Mouse (Mus musculus) olfactory bulb, adult 2 months (tissue): ENCODE results near the gene Tspo2. TPM values are rescaled to one million over a fixed set of nuclear protein-coding genes. Genes with fewer than 3 reads are reported as not detected.

Experiments used
- H3K27ac ChIP-seq: fragments of 200-500 bp; 2 replicates; pipeline ENCODE4 v1.5.1; 2012; ENCODE audit warnings: low read depth, low read length; ENCODE audit not compliant: insufficient read depth
- H3K4me1 ChIP-seq: fragments of 200-500 bp; 2 replicates; pipeline ENCODE4 v1.6.1; 2012; ENCODE audit warnings: low read length; ENCODE audit not compliant: control insufficient read depth, insufficient read depth
- H3K4me3 ChIP-seq: fragments of 200-500 bp; 2 replicates; pipeline ENCODE4 v1.5.1; 2012; ENCODE audit warnings: mild to moderate bottlenecking, low read depth, low read length, moderate library complexity; ENCODE audit not compliant: insufficient read depth
- CTCF ChIP-seq: fragments of 200-500 bp; IDR thresholded peaks from 2 replicates; pipeline ENCODE4 v1.5.1; 2012; ENCODE audit warnings: low read depth, mild to moderate bottlenecking, low read length, moderate library complexity; ENCODE audit not compliant: insufficient read depth
- POLR2A ChIP-seq: fragments of 200-500 bp; IDR thresholded peaks from 2 replicates; pipeline ENCODE4 v1.6.1; 2012; ENCODE audit warnings: mild to moderate bottlenecking, low read depth, low read length, moderate library complexity; ENCODE audit not compliant: insufficient read depth
- WGBS: fragments of 180-500 bp; shearing (Covaris S2); methylation state at CpG from one replicate; pipeline ENCODE4 v1.1.7; 2018; 5-methylcytosine and 5-hydroxymethylcytosine counted together
- polyA plus RNA-seq: library from polyadenylated mRNA; stranded (reverse); fragments of >200 nt; gene quantifications from 2 replicates; pipeline ENCODE4 v1.2.4, GENCODE M21; 2012; ENCODE audit warnings: low replicate concordance; ENCODE audit not compliant: missing spikeins, insufficient read depth, insufficient read length

The Tspo2 gene
- polyA plus RNA-seq = not detected in 2 replicates

DNA sequence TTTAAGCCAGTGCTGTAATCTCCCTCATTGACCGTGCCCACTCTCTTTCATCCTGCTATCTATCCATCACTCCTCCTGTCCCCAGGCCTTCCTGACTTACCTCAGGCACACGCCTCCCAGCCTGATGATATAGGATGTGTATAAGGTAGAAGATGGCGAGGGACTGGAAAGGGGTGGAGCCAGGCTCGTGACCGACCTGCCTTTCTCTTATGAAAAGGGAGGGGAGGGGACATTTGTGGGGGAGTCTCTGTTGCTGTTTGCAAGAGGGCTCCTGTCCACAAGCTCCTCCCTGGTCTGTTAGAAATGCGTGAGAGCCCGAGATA lies at the start of gene Tspo2:
TSS of gene Tspo2 (minus strand) at position 170 of the 323 bp plus-strand sequence.
- WGBS = 87% methylated on average over 7 of the region's 7 CpGs
- H3K4me3 ChIP-seq = no peak within 1 kb of the TSS
- no peak within 1 kb of the TSS for H3K27ac ChIP-seq
- H3K4me1 ChIP-seq = peaks cover 7% of the 10 kb centered on the region
- TF ChIP-seq CTCF (no peak), POLR2A (no peak)

GRCm38 (mm10) chr17:48500846-48501445 lies 49.6 kb upstream of the Tspo2 start:
- H3K4me3 ChIP-seq = no peak overlapping the region
- 70% methylated on average over 7 of the region's 7 CpGs for WGBS
- H3K27ac ChIP-seq = no peak overlapping the region
- H3K4me1 ChIP-seq = peaks cover 8% of the 10 kb centered on the region
- TF ChIP-seq CTCF (no peak), POLR2A (no peak)

- H3K4me3 ChIP-seq = no peak overlapping the region
- peaks cover 16% of the 10 kb centered on the region for H3K4me1 ChIP-seq
- H3K27ac ChIP-seq = no peak overlapping the region
- TF ChIP-seq CTCF = no peak
- no peak for TF ChIP-seq POLR2A
- WGBS = 91% methylated on average over 3 of the region's 3 CpGs
Measured at GRCm38 (mm10) chr17:48497986-48498385, 46.7 kb upstream of the Tspo2 start.

DNA sequence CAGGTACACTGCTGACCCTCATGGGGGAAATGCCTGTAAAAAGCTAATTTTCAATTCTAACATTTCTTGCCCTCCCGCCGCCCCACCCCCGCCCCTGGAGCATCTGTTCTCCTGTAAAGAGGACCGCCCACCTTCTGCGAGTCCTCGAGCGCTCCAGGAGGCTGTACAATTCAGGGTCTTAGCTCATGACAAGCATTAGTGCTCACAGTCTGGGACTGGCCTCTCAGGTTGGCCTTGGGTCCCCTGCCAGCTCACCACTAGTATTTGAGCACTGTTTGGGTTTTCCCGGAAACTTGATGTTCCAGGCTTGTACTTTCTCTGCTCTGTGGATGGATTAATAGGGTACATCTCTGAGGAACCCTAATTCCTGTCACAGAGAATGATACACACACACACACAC lies 42.7 kb upstream of the Tspo2 start:
- peaks cover 18% of the 10 kb centered on the region for H3K4me1 ChIP-seq
- no peak for TF ChIP-seq CTCF
- WGBS = 59% methylated on average over 8 of the region's 8 CpGs
- H3K4me3 ChIP-seq = no peak overlapping the region
- H3K27ac ChIP-seq = no peak overlapping the region

DNA sequence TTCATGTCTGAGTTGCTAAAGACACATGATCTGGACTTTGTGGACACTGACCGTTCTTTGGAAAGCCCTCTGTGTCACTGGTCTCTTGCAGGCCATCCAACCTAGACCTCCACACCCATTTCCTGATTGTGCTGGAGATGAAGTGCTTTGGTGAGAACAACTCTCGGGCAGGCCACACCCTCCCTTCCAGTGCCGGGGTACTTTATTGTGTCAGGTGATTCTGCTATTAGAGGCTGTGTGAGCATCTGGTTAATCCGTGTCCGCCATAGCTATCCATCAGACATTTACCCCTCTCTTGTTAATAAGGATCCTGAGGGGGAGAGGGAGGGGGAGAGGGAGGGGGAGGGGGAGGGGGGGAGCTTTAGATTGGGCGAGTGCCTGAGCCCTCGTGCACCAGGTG lies 42.3 kb upstream of the Tspo2 start:
- H3K27ac ChIP-seq = no peak overlapping the region
- no peak overlapping the region for H3K4me3 ChIP-seq
- WGBS = 59% methylated on average over 7 of the region's 7 CpGs
- TF ChIP-seq POLR2A (no peak), CTCF (no peak)
- H3K4me1 ChIP-seq = peaks cover 18% of the 10 kb centered on the region

DNA sequence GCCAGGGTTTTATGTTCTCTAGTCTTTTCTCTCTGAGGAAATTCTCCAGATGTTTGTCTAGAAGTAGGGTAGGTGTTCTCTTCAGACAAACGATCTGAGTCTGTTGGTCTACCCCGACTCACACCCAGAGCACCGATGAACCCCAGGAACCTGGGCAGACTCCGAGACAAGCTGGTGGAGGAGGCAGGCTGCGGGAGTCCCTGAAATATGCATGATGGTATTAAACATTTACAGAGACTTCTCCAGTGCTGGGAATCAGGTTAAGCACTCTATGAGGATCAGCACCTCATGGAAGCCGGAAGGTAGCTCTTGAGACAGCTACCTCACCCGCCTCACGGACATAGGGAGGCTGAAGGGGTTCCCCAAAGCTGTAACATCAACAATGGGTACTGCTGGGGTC lies 41.3 kb upstream of the Tspo2 start:
- TF ChIP-seq CTCF (no peak), POLR2A (no peak)
- no peak overlapping the region for H3K4me3 ChIP-seq
- H3K4me1 ChIP-seq = peaks cover 18% of the 10 kb centered on the region
- 95% methylated on average over 8 of the region's 8 CpGs for whole genome bisulfite sequencing
- H3K27ac ChIP-seq = no peak overlapping the region

DNA sequence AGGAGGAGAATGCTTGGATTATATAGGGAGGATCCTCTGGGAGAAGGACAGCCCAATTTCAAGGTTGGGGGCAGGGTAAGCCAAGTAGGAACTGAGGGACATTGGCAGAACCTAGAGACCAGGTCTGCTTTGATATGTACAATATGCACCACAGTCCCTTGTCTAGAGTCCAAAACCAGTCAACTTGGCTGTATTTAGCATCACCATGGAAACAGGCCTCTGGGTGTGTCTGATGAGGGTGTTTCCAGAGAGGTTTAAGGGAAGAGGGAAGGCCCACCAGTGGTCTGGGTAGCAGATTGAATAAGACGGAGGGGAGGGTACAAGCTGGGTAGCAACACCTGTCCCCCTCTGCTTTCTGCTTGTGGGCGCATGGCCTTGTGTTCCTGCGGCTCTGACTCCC lies 38.1 kb upstream of the Tspo2 start:
- 80% methylated on average over 3 of the region's 3 CpGs for WGBS
- TF ChIP-seq POLR2A = no peak
- no peak for TF ChIP-seq CTCF
- peaks cover 11% of the 10 kb centered on the region for H3K4me1 ChIP-seq
- H3K27ac ChIP-seq = no peak overlapping the region
- H3K4me3 ChIP-seq = no peak overlapping the region

DNA sequence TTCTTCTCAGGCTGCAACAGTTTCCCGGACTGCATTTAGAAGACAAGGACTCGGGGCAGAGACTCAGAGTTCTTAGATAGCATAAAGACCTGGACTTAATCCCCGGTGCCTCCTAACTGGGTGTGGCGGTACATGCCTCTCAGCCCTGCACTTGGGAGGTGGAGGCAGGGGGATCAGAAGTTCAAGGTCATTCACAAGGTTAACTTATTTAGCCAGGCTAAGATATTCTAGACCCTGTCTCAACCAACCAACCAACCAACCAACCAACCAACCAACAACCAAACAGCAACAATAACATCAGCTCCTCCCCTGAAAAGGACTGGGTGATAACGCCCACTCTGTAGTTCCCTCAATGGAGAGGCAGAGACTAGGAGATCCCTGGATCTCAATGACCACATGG lies 32.9 kb upstream of the Tspo2 start:
- no peak for TF ChIP-seq POLR2A
- TF ChIP-seq CTCF = no peak
- Histone ChIP-seq H3K4me1 (no peaks in the 10 kb centered on the region), H3K4me3 (no peak overlapping the region), H3K27ac (no peak overlapping the region)
- WGBS = 96% methylated on average over 5 of the region's 5 CpGs

GRCm38 (mm10) chr17:48483764-48484163 lies 32.4 kb upstream of the Tspo2 start:
- Histone ChIP-seq H3K27ac (no peak overlapping the region), H3K4me3 (no peak overlapping the region), H3K4me1 (no peaks in the 10 kb centered on the region)
- WGBS = 88% methylated on average over 5 of the region's 5 CpGs
- TF ChIP-seq POLR2A (no peak), CTCF (no peak)

DNA sequence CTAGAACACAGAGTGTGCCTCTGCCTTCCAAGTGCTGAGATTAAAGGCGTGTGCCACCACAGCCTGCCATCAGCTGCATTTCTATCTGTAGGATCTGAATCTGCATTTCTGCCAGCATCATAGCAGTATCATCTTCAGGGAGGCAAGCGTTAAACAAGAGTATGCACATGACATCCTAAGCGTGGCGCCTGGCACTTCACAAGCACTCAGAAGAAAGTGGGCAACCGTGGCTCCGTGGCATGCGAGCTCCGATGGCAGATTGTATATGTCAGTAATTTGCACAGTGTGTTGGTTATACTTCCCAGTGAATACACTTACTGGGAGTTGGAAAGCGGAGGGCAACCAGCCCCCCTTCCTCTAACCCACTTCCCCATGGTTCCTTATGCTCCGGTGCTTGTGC lies 28.6 kb upstream of the Tspo2 start:
- no peaks in the 10 kb centered on the region for H3K4me1 ChIP-seq
- 82% methylated on average over 10 of the region's 10 CpGs for WGBS
- no peak overlapping the region for H3K4me3 ChIP-seq

More for the DNA sequence above, 28.6 kb upstream of the Tspo2 start:
- H3K27ac ChIP-seq = no peak overlapping the region
- TF ChIP-seq CTCF (no peak), POLR2A (no peak)
